In genomic region chr2:91948151-91948509, GRCm38 (mm10) we compare ENCODE assay signal across 10 mouse cellular contexts. TPM values are rescaled to one million over a fixed set of nuclear protein-coding genes. Genes with fewer than 3 reads are reported as not detected.
DNase-seq lines count a peak whose midpoint lies in the region; ATAC-seq and TF ChIP-seq lines count a peak whose summit lies in the region.
"Had no signal": no experiment of that assay in that cellular context is flagged by ENCODE, and none has a peak within 500 bp of the region (broad histone marks: within the 10 kb centered on the region; RNA-seq: fewer than 3 reads in every experiment).

No protein-coding gene starts in this region.

- H3K4me1 ChIP-seq in forebrain, embryonic 13.5 days = peaks cover 63% of the 10 kb centered on the region
- peaks cover 62% of the 10 kb centered on the region for H3K4me1 ChIP-seq in neural tube, embryonic 13.5 days (replicated peaks)

- DNase-seq in layer of hippocampus, adult 2 months (ENCODE audit: low spot score in 2 of 2) = no peak
- DNase-seq in layer of hippocampus, postnatal 14 days (ENCODE audit: low spot score in 2 of 2) = no peak
- DNase-seq in liver = peak; percentile 75
- DNase-seq in urinary bladder, postnatal 36 days (ENCODE audit: low spot score in 2 of 2) = no peak
- no peak for DNase-seq in embryo, embryonic 9.5 days (ENCODE audit: extremely low spot score)
- DNase-seq in embryo, embryonic 10.5 days (ENCODE audit: low spot score) = no peak

- TF ChIP-seq CTCF in layer of hippocampus, adult 2 months (conservative IDR thresholded peaks at IDR 0.05) = no peak

- peak overlapping the region; percentile 19 for H3K4me3 ChIP-seq in layer of hippocampus, adult 2 months
- H3K4me3 ChIP-seq in forebrain, embryonic 13.5 days = no peak overlapping the region
- H3K4me3 ChIP-seq in neural tube, embryonic 13.5 days = no peak overlapping the region

- H3K9ac ChIP-seq in forebrain, embryonic 13.5 days = no peak overlapping the region
- no peak overlapping the region for H3K9ac ChIP-seq in neural tube, embryonic 13.5 days

- H3K27ac ChIP-seq in layer of hippocampus, adult 2 months = peak overlapping the region; percentile 93
- peak overlapping the region; percentile 61; the same call in 1 of the 2 replicates for H3K27ac ChIP-seq in forebrain, embryonic 13.5 days
- H3K27ac ChIP-seq in neural tube, embryonic 13.5 days (replicated peaks) = peak overlapping the region; percentile 76

- ATAC-seq in forebrain, embryonic 13.5 days = no peak
- ATAC-seq in neural tube, embryonic 13.5 days (ENCODE audit: low read depth) = no peak

- H3K4me2 ChIP-seq in forebrain, embryonic 13.5 days = no peak overlapping the region
- H3K4me2 ChIP-seq in neural tube, embryonic 13.5 days = no peak overlapping the region

- no peaks in the 10 kb centered on the region for H3K9me3 ChIP-seq in forebrain, embryonic 13.5 days (replicated peaks)
- no peaks in the 10 kb centered on the region for H3K9me3 ChIP-seq in neural tube, embryonic 13.5 days

- no peaks in the 10 kb centered on the region for H3K27me3 ChIP-seq in forebrain, embryonic 13.5 days
- no peaks in the 10 kb centered on the region for H3K27me3 ChIP-seq in neural tube, embryonic 13.5 days

- no peaks in the 10 kb centered on the region for H3K36me3 ChIP-seq in forebrain, embryonic 13.5 days (ENCODE audit: poor library complexity, severe bottlenecking)
- no peaks in the 10 kb centered on the region for H3K36me3 ChIP-seq in neural tube, embryonic 13.5 days

- 90% methylated on average over 6 of the region's 6 CpGs for WGBS in forebrain, embryonic 13.5 days
- 75% methylated on average over 6 of the region's 6 CpGs for WGBS in neural tube, embryonic 13.5 days

RNA-seq across cellular contexts. Expression of gene Gm9821, which starts 2.6 kb away (rescaled TPM):
- not detected for total RNA-seq in layer of hippocampus, adult 2 months (2021)
- not detected for total RNA-seq in layer of hippocampus, postnatal 14 days (2021)
- 0.18 and 0.41 TPM in 2 replicates for polyA plus RNA-seq in forebrain, embryonic 13.5 days (2015; fragmentation: Nextera tagmentation; extraction: Ambion mirVana)
- polyA plus RNA-seq in neural tube, embryonic 13.5 days (2015; fragmentation: Nextera tagmentation; extraction: Ambion mirVana) = 0.22 TPM in 1 of 2 replicates, not detected in the other

RNA-seq across cellular contexts. Expression of gene Mdk, which starts 16.0 kb away (rescaled TPM):
- 10 to 100 TPM; 25.3 to 31.9 TPM for total RNA-seq in layer of hippocampus, adult 2 months (2021)
- total RNA-seq in layer of hippocampus, postnatal 14 days (2021) = 10 to 100 TPM; 39.5 to 40.9 TPM
- 609 and 621 TPM in 2 replicates for polyA plus RNA-seq in forebrain, embryonic 13.5 days (2015; fragmentation: Nextera tagmentation; extraction: Ambion mirVana)
- polyA plus RNA-seq in neural tube, embryonic 13.5 days (2015; fragmentation: Nextera tagmentation; extraction: Ambion mirVana) = 289 and 336 TPM in 2 replicates

RNA-seq across cellular contexts. Expression of gene Chrm4, which starts 21.1 kb away (rescaled TPM):
- 10 to 100 TPM; 22.1 to 26.0 TPM for total RNA-seq in layer of hippocampus, adult 2 months (2021)
- 10 to 100 TPM; 15.1 to 21.2 TPM for total RNA-seq in layer of hippocampus, postnatal 14 days (2021)
- 0.83 and 0.88 TPM in 2 replicates for polyA plus RNA-seq in forebrain, embryonic 13.5 days (2015; fragmentation: Nextera tagmentation; extraction: Ambion mirVana)
- polyA plus RNA-seq in neural tube, embryonic 13.5 days (2015; fragmentation: Nextera tagmentation; extraction: Ambion mirVana) = 1.2 and 1.5 TPM in 2 replicates
- polyA plus RNA-seq: intestine, embryonic 14.5 days; stomach, embryonic 14.5 days had no signal

RNA-seq across cellular contexts. Expression of gene Dgkz, which starts 27.5 kb away (rescaled TPM):
- total RNA-seq in layer of hippocampus, adult 2 months (2021) = 100 to 1,000 TPM; 513 to 526 TPM
- 100 to 1,000 TPM; 391 to 416 TPM for total RNA-seq in layer of hippocampus, postnatal 14 days (2021)
- polyA plus RNA-seq in forebrain, embryonic 13.5 days (2015; fragmentation: Nextera tagmentation; extraction: Ambion mirVana) = 18.5 and 23.1 TPM in 2 replicates
- polyA plus RNA-seq in neural tube, embryonic 13.5 days (2015; fragmentation: Nextera tagmentation; extraction: Ambion mirVana) = 35.7 and 38.8 TPM in 2 replicates
